Mouse (Mus musculus) thymus, postnatal 4 days (tissue): ENCODE measurements around the gene Mast4.
A peak's percentile ranks its signal among the peaks of the same experiment; 100 is the strongest.

ENCODE experiments used
- DNase-seq: peaks from one replicate; pipeline ENCODE4 v3.0.0; 2021

Mast4 gene

DNA sequence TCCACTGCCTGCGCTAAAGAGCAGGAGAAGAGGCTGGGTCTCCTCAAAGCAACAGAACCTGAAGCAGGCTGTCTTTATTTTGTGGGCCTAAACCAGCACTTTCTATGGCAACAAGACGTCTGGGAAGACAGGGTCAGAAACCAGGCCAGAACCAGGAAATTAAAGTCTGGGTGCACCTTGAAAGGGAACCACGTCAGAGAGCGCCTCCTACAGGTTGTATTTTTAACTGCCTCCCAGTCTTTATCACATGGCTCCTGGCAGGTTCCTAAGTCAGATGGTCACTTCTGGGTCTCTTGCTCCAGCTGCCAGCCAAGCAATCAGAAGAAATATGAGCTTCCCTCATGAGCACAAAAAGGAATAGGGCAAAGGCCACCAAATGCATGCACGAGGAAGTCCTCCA lies 304.9 kb downstream of the Mast4 start:
- DNase-seq: no peak

GRCm38 (mm10) chr13:103027456-103028078 lies 306.7 kb downstream of the Mast4 start:
- no peak for DNase-seq

DNA sequence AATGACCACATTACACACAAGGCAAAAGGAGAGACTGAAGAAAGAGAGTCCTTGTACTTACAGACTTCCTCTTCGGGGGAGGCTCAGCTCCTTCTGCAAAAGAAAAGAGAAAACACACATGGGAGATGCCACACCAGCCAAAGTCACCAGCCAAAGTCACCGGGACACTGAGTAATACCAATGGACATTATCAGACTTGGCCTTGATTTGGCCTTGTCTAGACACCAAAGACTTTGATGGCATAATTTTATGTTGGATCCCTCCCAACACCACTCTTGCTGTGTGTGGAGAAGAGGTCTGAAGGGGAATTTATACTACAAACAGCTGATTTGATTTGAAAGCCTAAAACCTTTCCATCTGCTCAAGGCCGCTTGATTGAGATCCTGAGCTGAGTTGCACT lies 308.8 kb downstream of the Mast4 start:
- no peak for DNase-seq

- no peak for DNase-seq
Observed at GRCm38 (mm10) chr13:103018481-103018880, 315.8 kb downstream of the Mast4 start.

DNA sequence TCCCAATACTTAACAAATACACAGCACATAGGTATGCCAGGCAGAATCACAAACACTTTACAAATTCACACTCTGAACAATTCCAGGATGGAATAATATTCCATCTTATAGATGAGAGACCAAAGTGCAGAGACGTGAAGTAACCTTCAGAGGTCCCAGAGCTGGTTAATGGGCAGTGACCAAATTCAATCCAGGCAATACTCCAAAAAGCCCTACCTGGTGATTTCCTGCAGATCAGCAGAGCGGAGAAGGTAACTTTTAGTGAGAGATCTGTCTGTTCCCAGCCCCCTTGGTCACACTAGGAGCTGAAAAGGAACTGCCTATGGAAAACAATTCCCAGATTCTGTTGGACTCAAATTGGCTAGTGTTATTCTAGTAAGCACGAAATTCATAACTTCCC lies 316.6 kb downstream of the Mast4 start:
- no peak for DNase-seq

DNA sequence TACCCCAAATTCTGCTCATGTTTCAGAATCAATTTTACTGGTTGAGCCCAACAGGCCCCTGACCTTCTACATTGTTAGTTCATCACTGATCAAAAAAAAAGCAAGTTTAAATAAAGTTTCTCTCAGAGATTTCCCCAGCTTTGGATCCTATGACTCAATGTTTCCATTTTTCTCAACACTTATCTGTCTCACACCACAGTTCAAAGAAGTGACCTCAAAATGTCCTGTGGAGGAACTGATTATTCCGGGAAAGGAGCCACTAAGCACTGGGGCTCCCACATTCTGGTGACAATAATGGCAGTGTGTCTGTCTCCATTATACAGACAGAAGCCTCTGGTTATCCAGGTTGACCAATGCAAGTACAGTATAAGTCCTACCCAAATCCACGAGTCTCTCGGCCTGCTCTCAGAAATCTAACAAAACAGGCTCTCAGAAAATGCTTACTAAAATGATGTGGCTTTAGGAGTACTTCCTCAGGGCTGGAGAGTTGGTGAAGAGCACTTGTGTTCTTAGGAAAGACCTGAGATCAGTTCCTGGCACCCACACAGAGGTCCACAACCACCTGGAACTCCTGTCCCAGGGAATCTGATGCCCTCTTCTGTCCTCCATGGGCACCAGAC lies 319.1 kb downstream of the Mast4 start:
- no peak for DNase-seq

- no peak for DNase-seq
Observed at GRCm38 (mm10) chr13:103014631-103015030, 319.7 kb downstream of the Mast4 start.

GRCm38 (mm10) chr13:103014222-103014621 lies 320.1 kb downstream of the Mast4 start:
- no peak for DNase-seq

DNA sequence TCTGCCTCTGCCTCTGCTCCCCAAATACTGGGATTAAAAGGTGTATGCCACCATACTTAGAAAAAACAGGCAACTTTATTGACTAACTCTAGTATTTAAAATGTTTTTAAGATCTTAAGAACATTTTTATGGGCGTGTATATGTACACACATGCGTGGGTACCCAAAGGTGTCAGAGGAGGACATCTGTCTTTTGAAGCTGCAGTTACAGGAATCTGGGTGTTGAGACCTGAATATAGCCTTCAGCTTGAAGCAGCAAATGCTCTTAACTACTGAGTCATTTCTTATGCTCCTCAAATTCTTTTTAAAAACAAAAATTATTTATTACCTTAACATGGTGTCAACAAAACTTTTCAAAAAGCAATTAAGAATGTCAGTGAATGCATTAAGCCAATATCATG lies 329.1 kb downstream of the Mast4 start:
- no peak for DNase-seq

- no peak for DNase-seq
Observed at GRCm38 (mm10) chr13:103001831-103002230, 332.5 kb downstream of the Mast4 start.

DNA sequence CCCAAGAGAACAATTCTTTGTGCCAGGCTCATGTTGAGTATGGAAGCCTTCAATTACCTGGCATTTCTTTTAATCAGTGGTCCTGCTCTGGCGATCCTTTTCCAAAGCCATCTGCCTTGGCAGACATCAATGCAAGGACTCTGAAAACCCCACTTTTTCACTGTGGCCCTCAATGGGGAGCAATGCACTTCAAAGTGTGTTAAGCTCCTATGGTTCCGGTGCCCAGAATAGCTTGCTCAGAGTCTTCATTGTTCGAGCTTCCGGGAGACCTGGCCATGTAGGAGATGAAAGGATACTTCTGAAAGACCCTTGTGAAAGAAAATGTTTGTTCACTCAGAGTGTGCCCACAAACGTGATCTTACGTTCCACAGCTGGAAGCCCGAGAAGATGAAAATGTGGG lies 333.4 kb downstream of the Mast4 start:
- no peak for DNase-seq

- no peak for DNase-seq
Observed at GRCm38 (mm10) chr13:102994098-102994497, 340.2 kb downstream of the Mast4 start.

DNA sequence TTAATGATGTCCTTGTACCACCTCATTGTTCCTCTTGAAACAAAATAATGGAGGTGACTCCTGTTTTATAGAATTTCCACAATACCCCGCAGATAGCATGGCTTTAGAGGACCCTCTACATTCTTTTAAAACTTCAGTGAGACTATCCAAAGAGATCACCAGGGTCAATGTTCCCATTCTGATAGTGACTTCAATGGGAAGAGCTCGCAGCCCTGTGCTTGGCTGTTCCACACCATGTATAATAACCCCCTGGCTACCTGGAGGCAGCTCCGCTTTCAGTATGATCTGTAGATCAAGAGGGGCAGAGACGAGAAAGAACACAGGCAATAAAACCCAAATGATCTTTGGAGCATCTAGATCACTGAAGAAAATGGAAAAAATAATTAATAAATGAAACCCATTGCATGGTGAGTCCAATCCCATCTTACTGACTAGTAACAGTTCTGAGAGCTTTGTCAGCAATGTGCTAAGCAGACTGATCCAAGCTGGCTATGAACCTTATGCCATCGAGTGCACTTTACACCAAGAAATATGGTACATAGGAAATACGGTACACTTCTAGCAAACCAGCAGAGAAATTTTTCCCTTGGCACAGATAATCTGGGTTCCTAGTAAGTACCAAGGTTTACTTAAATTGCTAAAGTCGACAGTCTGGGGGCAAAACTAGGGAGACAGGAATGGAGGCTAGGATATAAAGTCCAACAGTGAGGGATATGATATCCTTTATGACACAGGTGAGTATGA lies 341.4 kb downstream of the Mast4 start:
- DNase-seq: no peak

DNA sequence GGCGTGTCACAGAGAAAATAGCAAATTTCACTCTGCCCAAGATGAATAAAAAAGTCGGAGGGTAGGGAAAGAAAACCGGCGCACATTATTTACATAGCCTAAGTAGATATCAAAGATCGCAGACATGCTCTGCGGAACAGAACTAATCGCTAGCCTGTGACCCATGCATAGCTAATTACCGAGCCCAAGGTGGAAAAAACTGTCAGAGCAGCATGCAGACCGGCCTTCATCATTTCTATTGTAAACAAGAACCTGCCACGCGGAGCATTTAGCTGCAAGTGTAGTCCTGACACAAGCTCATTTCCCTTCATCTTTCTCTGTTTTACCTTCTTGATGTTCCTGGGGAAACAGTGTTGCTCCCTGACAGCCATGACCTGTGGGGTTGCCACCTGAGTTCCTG lies 342.4 kb downstream of the Mast4 start:
- DNase-seq: no peak

- DNase-seq: no peak
Observed at GRCm38 (mm10) chr13:102991196-102991595, 343.1 kb downstream of the Mast4 start.

- DNase-seq: no peak
Observed at GRCm38 (mm10) chr13:102990085-102990484, 344.2 kb downstream of the Mast4 start.

DNA sequence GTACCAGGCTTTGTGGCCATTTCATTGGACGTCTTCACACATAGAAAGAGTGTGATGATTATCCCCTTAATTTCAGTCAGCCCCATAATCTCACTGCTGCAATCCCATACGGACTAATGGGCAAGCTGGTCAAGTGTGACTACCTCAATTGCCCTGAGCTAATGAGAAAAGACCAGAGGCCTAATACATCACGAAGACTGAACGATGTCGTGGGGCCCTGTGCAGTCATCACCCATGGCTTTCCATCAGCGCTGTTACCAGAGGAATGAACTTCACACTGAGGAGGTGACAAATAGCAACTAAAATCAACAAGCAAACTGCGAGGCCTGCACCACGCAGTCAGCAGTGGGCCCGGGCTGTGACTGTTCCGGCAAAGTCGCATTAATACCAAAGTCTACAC lies 344.7 kb downstream of the Mast4 start:
- DNase-seq: no peak

DNA sequence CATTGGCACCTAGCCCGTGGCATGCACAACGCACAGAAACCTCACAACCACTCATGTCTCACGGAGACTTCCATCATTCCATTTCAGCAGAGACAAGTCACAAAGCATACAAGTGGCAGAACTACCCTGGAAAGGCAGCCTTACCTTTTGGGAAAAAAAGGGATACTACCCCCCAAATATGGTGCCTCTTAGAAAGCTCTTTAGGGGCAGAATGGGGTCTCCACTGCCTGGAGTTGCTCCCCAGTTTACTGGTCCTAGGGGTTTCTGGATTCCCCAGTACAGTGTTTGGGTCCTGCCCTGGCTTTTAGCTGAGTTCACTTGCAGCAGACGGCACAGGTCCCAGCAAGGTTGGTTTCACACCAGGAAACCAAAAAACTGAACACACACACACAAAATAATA lies 345.3 kb downstream of the Mast4 start:
- DNase-seq: no peak

DNA sequence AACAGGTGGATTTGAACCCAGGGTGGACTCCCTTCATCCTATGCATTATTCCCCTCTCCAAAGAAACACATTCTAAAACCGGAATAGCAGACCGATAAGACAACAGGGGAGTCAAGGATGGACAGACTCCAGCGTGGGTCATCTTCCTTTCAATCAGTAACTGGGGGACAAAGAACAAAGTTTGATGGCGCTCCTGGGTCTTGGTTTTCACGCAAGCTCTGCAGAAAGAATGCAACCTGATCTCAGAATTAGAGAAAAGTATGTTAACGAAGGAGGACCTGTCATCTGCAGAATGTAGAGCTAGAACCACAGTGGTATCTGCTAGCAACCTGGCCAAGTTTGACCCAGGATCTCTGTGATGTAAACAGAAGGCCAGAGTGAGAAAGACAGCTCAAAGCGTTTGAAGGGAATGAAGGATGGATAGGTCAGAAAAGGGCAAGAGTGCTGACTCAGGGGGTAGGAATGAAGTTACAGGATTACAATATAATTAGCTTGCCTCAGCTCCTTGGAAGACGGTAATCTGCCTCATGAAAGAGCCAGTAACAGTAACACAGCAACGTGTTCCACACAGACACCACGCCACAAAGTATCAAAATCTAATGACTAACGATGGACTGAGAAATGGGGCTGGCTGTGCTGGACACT lies 345.9 kb downstream of the Mast4 start:
- no peak for DNase-seq

- DNase-seq: peak; percentile 10
Observed at GRCm38 (mm10) chr13:102984550-102984949, 349.7 kb downstream of the Mast4 start.

DNA sequence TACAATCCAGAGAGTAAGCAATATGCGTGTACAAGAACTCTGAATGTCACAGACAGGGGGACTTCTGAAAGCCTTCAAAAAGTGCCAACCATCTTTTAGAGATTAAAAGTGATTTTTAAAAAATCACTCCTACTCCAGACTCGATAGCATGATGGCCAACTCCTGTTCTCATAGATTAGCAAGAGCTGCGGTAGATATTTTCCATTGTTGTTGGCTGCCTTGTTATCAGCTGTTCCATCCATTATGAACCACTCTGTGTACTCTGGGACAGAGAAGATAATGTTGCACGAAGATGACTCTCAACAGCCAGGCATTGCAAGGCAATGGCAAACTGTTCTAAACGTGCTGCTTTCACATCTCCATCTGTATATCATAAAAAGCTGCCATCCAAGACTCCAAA lies 360.4 kb downstream of the Mast4 start:
- DNase-seq: no peak

- no peak for DNase-seq
Observed at GRCm38 (mm10) chr13:102963471-102963870, 370.8 kb downstream of the Mast4 start.
